Mouse (Mus musculus) kidney, postnatal 10 days (tissue): ENCODE results near the gene Tmem101.
A peak's percentile ranks its signal among the peaks of the same experiment; 100 is the strongest.

Source experiments
- DNase-seq: peaks from one replicate; pipeline ENCODE4 v3.0.0; 2021; ENCODE audit warnings: mixed read lengths

The Tmem101 gene

GRCm38 (mm10) chr11:102147213-102147989, 8.8 kb downstream of the Tmem101 start:
- no peak for DNase-seq

- no peak for DNase-seq
Observed at GRCm38 (mm10) chr11:102146531-102146930, 9.7 kb downstream of the Tmem101 start.

GRCm38 (mm10) chr11:102146005-102146404, 10.2 kb downstream of the Tmem101 start:
- no peak for DNase-seq

GRCm38 (mm10) chr11:102145471-102146001, 10.7 kb downstream of the Tmem101 start, which contains the start of gene Nags:
TSS of gene Nags (plus strand) at chr11:102145513.
- DNase-seq = no peak

- no peak for DNase-seq
Observed at GRCm38 (mm10) chr11:102144957-102145470, 11.2 kb downstream of the Tmem101 start.

- DNase-seq = no peak
Observed at GRCm38 (mm10) chr11:102142355-102142754, 13.8 kb downstream of the Tmem101 start.

GRCm38 (mm10) chr11:102140508-102140907, 15.7 kb downstream of the Tmem101 start:
- peak; percentile 74 for DNase-seq

GRCm38 (mm10) chr11:102138447-102138740, 17.8 kb downstream of the Tmem101 start:
- DNase-seq = peak; percentile 83

GRCm38 (mm10) chr11:102137625-102138446, 18.4 kb downstream of the Tmem101 start:
- no peak for DNase-seq

GRCm38 (mm10) chr11:102134516-102134915, 21.7 kb downstream of the Tmem101 start:
- no peak for DNase-seq

GRCm38 (mm10) chr11:102117386-102117785, 38.8 kb downstream of the Tmem101 start:
- no peak for DNase-seq

GRCm38 (mm10) chr11:102116241-102116640, 40.0 kb downstream of the Tmem101 start:
- no peak for DNase-seq

GRCm38 (mm10) chr11:102111576-102111975, 44.6 kb downstream of the Tmem101 start:
- no peak for DNase-seq

GRCm38 (mm10) chr11:102107732-102108131, 48.5 kb downstream of the Tmem101 start, which contains the start of gene Pyy:
TSS of gene Pyy (minus strand) at chr11:102107832.
- no peak for DNase-seq

GRCm38 (mm10) chr11:102106911-102107310, 49.3 kb downstream of the Tmem101 start:
- DNase-seq = peak; percentile 31
